Mouse (Mus musculus): ENCODE measurements around the gene Gm3839.
"Not testable (repeated sequence)": the region's sequence is repeated elsewhere in the genome, so short reads cannot be mapped to it uniquely, and the experiment has no call there.

DNA sequence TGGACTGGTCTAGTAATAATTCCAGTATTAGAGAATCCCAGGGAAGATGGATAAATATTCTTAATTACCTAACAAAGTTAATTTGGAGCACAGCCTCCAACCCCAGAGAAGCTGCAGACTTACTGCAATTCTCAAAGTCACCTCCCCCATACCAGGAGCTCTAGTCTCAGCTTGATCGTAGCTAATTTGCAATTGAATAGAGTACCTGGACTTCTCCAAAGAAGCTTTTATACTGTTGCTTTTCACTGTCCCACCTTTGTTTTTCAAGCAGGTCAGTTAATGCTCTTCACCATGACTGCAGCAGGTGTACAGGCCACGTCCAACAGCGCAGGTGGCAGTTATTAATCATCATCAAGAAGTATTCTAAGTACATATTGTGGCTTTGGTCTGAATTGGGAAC, 68.6 kb downstream of the Gm3839 start:
- TF ChIP-seq ZC3H11A (IDR thresholded peaks at IDR 0.05; ENCODE audit: borderline replicate concordance, low read depth, low read length); MAFK (IDR thresholded peaks at IDR 0.05; ENCODE audit: insufficient read depth, low read depth, low read length): not testable (repeated sequence)

Measured in ES-E14 (cell line).